Mouse (Mus musculus) CH12.LX (cell line): Measurements from ENCODE around the gene Zmynd11. TPM values are rescaled to one million over a fixed set of nuclear protein-coding genes. Genes with fewer than 3 reads are reported as not detected.

Experiments
- DNase-seq: peaks from one replicate; pipeline ENCODE4 v3.0.0-alpha.2; 2013; ENCODE audit errors: extremely low read depth
- H3K27ac ChIP-seq: 2 replicates; pipeline ENCODE4 v1.5.1; 2012; ENCODE audit warnings: low read depth, mild to moderate bottlenecking, control low read depth, moderate library complexity; ENCODE audit not compliant: insufficient read depth
- H3K27me3 ChIP-seq: replicated peaks from 2 replicates; pipeline ENCODE3; 2012; ENCODE audit warnings: inconsistent platforms
- H3K36me3 ChIP-seq, 2 experiments: replicated peaks in 1 of 2; 2 replicates each; pipeline versions ENCODE3 to v1.6.1; 2012; ENCODE audit warnings: inconsistent platforms in 1 of 2, low read length in 1 of 2, mild to moderate bottlenecking in 1 of 2, mixed read lengths in 1 of 2, moderate library complexity in 1 of 2; ENCODE audit not compliant: control insufficient read depth in 1 of 2, insufficient read depth in 1 of 2
- H3K4me1 ChIP-seq, 2 experiments: 2 replicates each; pipeline ENCODE4 v1.6.1; 2012; ENCODE audit warnings: inconsistent platforms in 1 of 2, moderate library complexity in 1 of 2; ENCODE audit not compliant: insufficient read depth in 2 of 2, control insufficient read depth in 1 of 2
- H3K4me2 ChIP-seq: 2 replicates; pipeline ENCODE4 v1.6.1; 2012; ENCODE audit warnings: low read depth, mild to moderate bottlenecking, control low read depth; ENCODE audit not compliant: poor library complexity, insufficient read depth, severe bottlenecking
- H3K4me3 ChIP-seq, 3 experiments: fragments of 150-350 bp in 1 of 3; sonication (generic) in 1 of 3; replicated peaks in 1 of 3; 2 replicates each; pipeline versions ENCODE3 to v1.5.1; 2011 to 2012; ENCODE audit warnings: low read depth in 2 of 3, low read length in 2 of 3, mild to moderate bottlenecking in 2 of 3, moderate library complexity in 2 of 3, control low read depth in 1 of 3, improper control_type of control experiment in 1 of 3, inconsistent platforms in 1 of 3, mixed read lengths in 1 of 3; ENCODE audit not compliant: poor library complexity in 1 of 3
- H3K79me2 ChIP-seq: replicated peaks from 2 replicates; pipeline ENCODE4 v1.6.1; 2012; ENCODE audit warnings: mild to moderate bottlenecking, moderate library complexity; ENCODE audit not compliant: control insufficient read depth, poor library complexity, insufficient read depth, severe bottlenecking; ENCODE audit errors: extremely low read depth
- H3K9ac ChIP-seq: 2 replicates; pipeline ENCODE4 v1.6.1; 2012; ENCODE audit warnings: low read depth, mild to moderate bottlenecking, control low read depth, moderate library complexity; ENCODE audit not compliant: insufficient read depth
- H3K9me3 ChIP-seq: replicated peaks from 2 replicates; pipeline ENCODE3; 2012; ENCODE audit warnings: low read length, inconsistent platforms, mixed read lengths
- BHLHE40 ChIP-seq: IDR thresholded peaks from 2 replicates; pipeline ENCODE4 v1.6.1; 2011; ENCODE audit warnings: mild to moderate bottlenecking, low read depth, low read length, improper control_type of control experiment
- CHD2 ChIP-seq: IDR thresholded peaks from 2 replicates; pipeline ENCODE4 v1.6.1; 2011; ENCODE audit warnings: low read length, improper control_type of control experiment
- CTCF ChIP-seq, 2 experiments: IDR thresholded peaks in 1 of 2; conservative IDR thresholded peaks in 1 of 2; 2 replicates each; pipeline ENCODE4 v1.5.1; 2011 to 2012; ENCODE audit warnings: low read depth in 2 of 2, low read length in 2 of 2, improper control_type of control experiment in 1 of 2, inconsistent platforms in 1 of 2, mild to moderate bottlenecking in 1 of 2, moderate library complexity in 1 of 2
- ELF1 ChIP-seq: IDR thresholded peaks from 2 replicates; pipeline ENCODE4 v1.6.1; 2014; ENCODE audit warnings: low read depth, mild to moderate bottlenecking, inconsistent platforms, low read length, improper control_type of control experiment
- ETS1 ChIP-seq: conservative IDR thresholded peaks from 2 replicates; pipeline ENCODE4 v1.6.1; 2012; ENCODE audit warnings: low read depth, mild to moderate bottlenecking, inconsistent platforms, low read length, improper control_type of control experiment, moderate library complexity
- HCFC1 ChIP-seq: IDR thresholded peaks from 2 replicates; pipeline ENCODE4 v1.6.1; 2012; ENCODE audit warnings: low read depth, mild to moderate bottlenecking, inconsistent platforms, low read length, improper control_type of control experiment
- IRF4 ChIP-seq: IDR thresholded peaks from 2 replicates; pipeline ENCODE4 v1.6.1; 2014; ENCODE audit warnings: low read depth, mild to moderate bottlenecking, inconsistent platforms, low read length, improper control_type of control experiment
- MEF2A ChIP-seq: IDR thresholded peaks from 2 replicates; pipeline ENCODE4 v1.6.1; 2014; ENCODE audit warnings: low read depth, mild to moderate bottlenecking, inconsistent platforms, low read length, improper control_type of control experiment, borderline replicate concordance
- MXI1 ChIP-seq: IDR thresholded peaks from 2 replicates; pipeline ENCODE4 v1.6.1; 2011; ENCODE audit warnings: mild to moderate bottlenecking, low read depth, low read length, improper control_type of control experiment
- NRF1 ChIP-seq: IDR thresholded peaks from 2 replicates; pipeline ENCODE4 v1.6.1; 2014; ENCODE audit warnings: low read depth, mild to moderate bottlenecking, inconsistent platforms, low read length, improper control_type of control experiment, moderate library complexity
- POLR2A ChIP-seq: IDR thresholded peaks from 2 replicates; pipeline ENCODE4 v1.6.1; 2011; ENCODE audit warnings: low read depth, mild to moderate bottlenecking, improper control_type of control experiment, low read length
- RAD21 ChIP-seq: IDR thresholded peaks from 2 replicates; pipeline ENCODE4 v1.6.1; 2011; ENCODE audit warnings: low read depth, mild to moderate bottlenecking, low read length, improper control_type of control experiment, moderate library complexity
- RCOR1 ChIP-seq: conservative IDR thresholded peaks from 2 replicates; pipeline ENCODE4 v1.6.1; 2012; ENCODE audit warnings: low read depth, mild to moderate bottlenecking, inconsistent platforms, low read length, improper control_type of control experiment
- SIN3A ChIP-seq: IDR thresholded peaks from 2 replicates; pipeline ENCODE4 v1.6.1; 2012; ENCODE audit warnings: low read length, improper control_type of control experiment, inconsistent platforms
- SMC3 ChIP-seq: IDR thresholded peaks from 2 replicates; pipeline ENCODE4 v1.6.1; 2011; ENCODE audit warnings: low read depth, low read length, improper control_type of control experiment
- UBTF ChIP-seq: IDR thresholded peaks from 2 replicates; pipeline ENCODE4 v1.6.1; 2012; ENCODE audit warnings: low read depth, mild to moderate bottlenecking, inconsistent platforms, low read length, improper control_type of control experiment, moderate library complexity
- USF2 ChIP-seq: conservative IDR thresholded peaks from 2 replicates; pipeline ENCODE4 v1.6.1; 2011; ENCODE audit warnings: low read depth, low read length, improper control_type of control experiment
- ZC3H11A ChIP-seq: IDR thresholded peaks from 2 replicates; pipeline ENCODE4 v1.6.1; 2012; ENCODE audit warnings: low read depth, mild to moderate bottlenecking, inconsistent platforms, low read length, improper control_type of control experiment
- ZKSCAN1 ChIP-seq: IDR thresholded peaks from 2 replicates; pipeline ENCODE4 v1.6.1; 2012; ENCODE audit warnings: low read depth, inconsistent platforms, low read length, improper control_type of control experiment, borderline replicate concordance
- ZMIZ1 ChIP-seq: IDR thresholded peaks from 2 replicates; pipeline ENCODE4 v1.6.1; 2012; ENCODE audit warnings: low read depth, mild to moderate bottlenecking, inconsistent platforms, low read length, improper control_type of control experiment
- ZNF384 ChIP-seq: IDR thresholded peaks from 2 replicates; pipeline ENCODE4 v1.6.1; 2012; ENCODE audit warnings: low read depth, low read length, improper control_type of control experiment, inconsistent platforms
- dilution Hi-C: fragments of 300-500 bp; cut with MboI; formaldehyde crosslinking; loops from 2 replicates; pipeline ENCODE4 v1.14.3; 2020; ENCODE audit warnings: low sequenced_read_pairs; ENCODE audit not compliant: extremely low pct_unique_long_range_greater_than_20kb, extremely low pct_ligation_motif_present
- in situ Hi-C: fragments of 300-500 bp; cut with MboI; formaldehyde crosslinking; loops from 3 replicates; pipeline ENCODE4 v1.14.3; 2019; ENCODE audit warnings: low sequenced_read_pairs, low pct_ligation_motif_present, low pct_unique_long_range_greater_than_20kb, mixed read lengths
- polyA plus RNA-seq: library from polyadenylated mRNA; unstranded; fragments of >175 nt; gene quantifications from 2 replicates; pipeline ENCODE4 v1.2.1, GENCODE M21; 2012; ENCODE audit warnings: low read depth; ENCODE audit not compliant: insufficient read length
- total RNA-seq, 2 experiments: library from RNA; depleted of rRNA; stranded (reverse); fragments of 300-350 nt in 1 of 2; fragments of >200 nt in 1 of 2; gene quantifications; 2 replicates each; pipeline ENCODE4 v1.2.3; 2012 to 2014

Zmynd11 gene
- total RNA-seq (2012; rRNA removed) = 18.1 and 20.9 TPM in 2 replicates
- total RNA-seq (2014; rRNA removed) = 20.4 and 21.8 TPM in 2 replicates
- 29.3 and 32.2 TPM in 2 replicates for polyA plus RNA-seq

DNA sequence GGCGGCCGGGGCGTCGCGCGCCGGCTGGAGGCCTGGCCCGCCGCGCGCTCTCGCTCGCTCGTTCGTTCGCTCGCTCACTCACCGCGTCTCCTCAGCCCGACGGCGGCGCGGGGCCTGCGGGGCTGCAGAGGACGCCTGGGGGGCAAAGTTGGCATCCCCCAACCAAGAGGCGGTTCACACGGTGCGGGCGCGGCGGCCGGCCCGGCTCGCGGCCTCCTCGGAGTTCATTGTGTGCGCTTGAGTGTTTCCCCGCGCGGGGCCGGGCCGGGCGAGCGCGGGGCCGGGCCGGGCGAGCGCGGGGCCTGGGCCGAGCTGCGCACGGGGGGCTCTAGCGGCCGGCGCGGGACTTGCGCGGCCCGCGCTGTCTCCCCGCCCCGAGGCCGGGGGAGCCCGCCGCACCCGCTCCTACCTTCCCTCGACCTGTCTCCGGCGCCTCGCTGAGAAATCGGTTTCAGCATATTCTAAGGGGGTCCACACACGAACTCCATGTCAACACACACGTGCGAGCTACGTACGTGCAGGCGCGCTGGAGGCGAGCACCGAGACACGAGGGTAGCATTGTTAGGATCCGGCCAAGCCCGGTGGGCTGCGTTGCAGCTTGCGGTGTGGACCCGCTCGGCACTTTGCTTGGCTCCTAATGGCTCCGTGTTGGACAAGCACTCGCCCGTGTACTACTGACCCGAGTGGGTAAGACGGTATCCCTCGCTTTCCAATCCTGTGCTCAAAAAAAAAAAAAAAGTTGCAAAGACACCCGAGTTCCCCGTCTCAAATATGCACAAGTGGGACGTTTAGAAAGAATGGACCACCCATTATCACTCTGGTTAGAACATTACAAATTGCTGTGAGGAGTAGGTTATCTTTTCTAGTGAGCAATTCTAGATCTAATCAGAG lies at the start of gene Zmynd11:
Zmynd11 (minus strand) TSS at position 685 of the 891 bp plus-strand sequence.
- peaks cover 29% of the 10 kb centered on the region for H3K79me2 ChIP-seq
- peak within 1 kb of the TSS; percentile 74 for H3K27ac ChIP-seq
- dilution Hi-C loops = no loop called here
- peak; percentile 30 for DNase-seq
- TF ChIP-seq MEF2A = no peak
- no peak for TF ChIP-seq RCOR1
- peak; percentile 73; the same call in 1 of the 2 replicates for TF ChIP-seq ZNF384
- no peak for TF ChIP-seq NRF1
- no peak; the same call in 1 of the 2 replicates for TF ChIP-seq POLR2A
- no peak for TF ChIP-seq RAD21
- TF ChIP-seq SIN3A = 0 out of 2 replicates have a peak, but pooled peaks have one; percentile 73
- TF ChIP-seq CHD2 = no peak
- no peak for TF ChIP-seq USF2
- peak; percentile 69 for TF ChIP-seq BHLHE40
- peak; percentile 82 for TF ChIP-seq UBTF
- TF ChIP-seq CTCF (conservative IDR thresholded peaks at IDR 0.05 in 1 of 2, IDR thresholded peaks at IDR 0.05 in 1 of 2; ENCODE audit: low read depth in 2 of 2, low read length in 2 of 2) = no peak
- no peak for TF ChIP-seq ZKSCAN1
- TF ChIP-seq IRF4 = no peak
- TF ChIP-seq ZMIZ1 = no peak
- no peak for TF ChIP-seq ELF1
- no peak for TF ChIP-seq ETS1
- no peak for TF ChIP-seq ZC3H11A
- TF ChIP-seq MXI1 = peak; percentile 29; the same call in 1 of the 2 replicates
- TF ChIP-seq SMC3 = no peak
- TF ChIP-seq HCFC1 = no peak; the same call in 1 of the 2 replicates
- TF ChIP-seq, all 38 proteins: peak for 5
- Histone ChIP-seq H3K4me2 (peak within 1 kb of the TSS; percentile 98), H3K9me3 (no peaks in the 10 kb centered on the region), H3K36me3 (no peaks in the 10 kb centered on the region), H3K4me1 (peaks cover 15 to 56% of the 10 kb centered on the region in 2 experiments), H3K27me3 (no peaks in the 10 kb centered on the region), H3K4me3 (peak within 1 kb of the TSS; percentile 55 to 94 (median 82)), H3K9ac (peak within 1 kb of the TSS; percentile 98)
- in situ Hi-C loops = no loop called here
